Mouse (Mus musculus) olfactory bulb, adult 2 months (tissue): Measurements from ENCODE around the gene Prrg3. TPM values are rescaled to one million over a fixed set of nuclear protein-coding genes. Genes with fewer than 3 reads are reported as not detected.
A peak's percentile ranks its signal among the peaks of the same experiment; 100 is the strongest.
"Not testable (repeated sequence)": the region's sequence is repeated elsewhere in the genome, so short reads cannot be mapped to it uniquely, and the experiment has no call there.

ENCODE experiments used
- H3K27ac ChIP-seq: fragments of 200-500 bp; 2 replicates; pipeline ENCODE4 v1.5.1; 2012; ENCODE audit warnings: low read depth, low read length; ENCODE audit not compliant: insufficient read depth
- H3K4me1 ChIP-seq: fragments of 200-500 bp; 2 replicates; pipeline ENCODE4 v1.6.1; 2012; ENCODE audit warnings: low read length; ENCODE audit not compliant: control insufficient read depth, insufficient read depth
- H3K4me3 ChIP-seq: fragments of 200-500 bp; 2 replicates; pipeline ENCODE4 v1.5.1; 2012; ENCODE audit warnings: mild to moderate bottlenecking, low read depth, low read length, moderate library complexity; ENCODE audit not compliant: insufficient read depth
- CTCF ChIP-seq: fragments of 200-500 bp; IDR thresholded peaks from 2 replicates; pipeline ENCODE4 v1.5.1; 2012; ENCODE audit warnings: low read depth, mild to moderate bottlenecking, low read length, moderate library complexity; ENCODE audit not compliant: insufficient read depth
- POLR2A ChIP-seq: fragments of 200-500 bp; IDR thresholded peaks from 2 replicates; pipeline ENCODE4 v1.6.1; 2012; ENCODE audit warnings: mild to moderate bottlenecking, low read depth, low read length, moderate library complexity; ENCODE audit not compliant: insufficient read depth
- WGBS: fragments of 180-500 bp; shearing (Covaris S2); methylation state at CpG from one replicate; pipeline ENCODE4 v1.1.7; 2018; 5-methylcytosine and 5-hydroxymethylcytosine counted together
- polyA plus RNA-seq: library from polyadenylated mRNA; stranded (reverse); fragments of >200 nt; gene quantifications from 2 replicates; pipeline ENCODE4 v1.2.4, GENCODE M21; 2012; ENCODE audit warnings: low replicate concordance; ENCODE audit not compliant: missing spikeins, insufficient read depth, insufficient read length

Prrg3 gene
- not detected in 2 replicates for polyA plus RNA-seq

DNA sequence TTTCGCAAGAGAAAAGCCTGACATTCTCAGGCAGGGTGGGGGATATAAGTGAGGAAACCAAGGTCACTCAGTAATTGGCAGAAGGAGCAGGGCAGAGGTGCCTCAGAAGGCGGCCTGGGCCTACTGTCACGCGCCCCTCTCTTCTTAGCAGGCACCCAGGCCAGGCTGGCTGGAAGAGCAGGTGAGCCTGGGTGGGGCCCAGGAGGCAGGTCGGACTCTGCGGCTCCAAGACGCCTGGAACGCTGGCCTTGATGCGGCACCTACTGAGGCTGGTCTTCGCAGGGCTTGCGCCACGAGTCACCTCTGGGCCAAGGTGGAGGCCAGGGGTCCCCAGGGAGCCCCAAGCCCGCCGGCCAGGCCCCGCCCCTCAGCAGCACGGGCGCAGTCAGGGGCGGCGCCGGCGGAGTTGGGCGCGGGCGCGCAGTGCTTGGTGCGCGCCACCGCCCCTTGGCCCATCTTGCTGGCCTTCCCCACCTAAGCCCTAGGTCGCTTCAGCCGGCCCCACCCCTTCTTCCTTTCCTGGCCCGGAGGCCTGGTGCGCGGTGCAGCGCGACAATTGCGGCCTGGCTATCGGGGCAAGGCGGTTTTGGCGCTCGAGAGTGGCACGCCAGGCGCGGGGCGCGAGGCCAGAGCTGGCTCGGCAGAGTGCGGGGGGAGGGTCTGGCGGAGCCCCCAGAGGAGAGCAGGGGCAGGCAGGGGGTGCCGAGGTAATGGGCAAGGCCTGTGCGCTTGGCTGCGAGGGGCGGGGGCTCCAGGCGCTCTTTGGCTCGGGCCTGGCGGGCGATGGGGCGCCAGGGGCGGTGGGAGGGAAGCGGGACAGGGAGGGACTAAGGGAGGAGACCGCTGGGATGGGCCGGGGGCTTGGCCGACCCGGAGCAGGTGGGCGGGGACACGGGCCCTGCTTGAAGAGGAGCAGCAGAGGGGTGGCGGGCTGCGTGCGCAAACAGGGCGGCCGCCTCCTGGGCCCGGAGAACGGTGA is at the start of gene Prrg3:
TSS of gene Prrg3 (plus strand) at position 552 of the 979 bp plus-strand sequence.
- Histone ChIP-seq H3K27ac (no peak within 1 kb of the TSS), H3K4me1 (peaks cover 3% of the 10 kb centered on the region; the same call in 1 of the 2 replicates), H3K4me3 (peak within 1 kb of the TSS; percentile 66)
- WGBS = 18% methylated on average over 70 of the region's 72 CpGs
- TF ChIP-seq POLR2A = no peak
- no peak for TF ChIP-seq CTCF

DNA sequence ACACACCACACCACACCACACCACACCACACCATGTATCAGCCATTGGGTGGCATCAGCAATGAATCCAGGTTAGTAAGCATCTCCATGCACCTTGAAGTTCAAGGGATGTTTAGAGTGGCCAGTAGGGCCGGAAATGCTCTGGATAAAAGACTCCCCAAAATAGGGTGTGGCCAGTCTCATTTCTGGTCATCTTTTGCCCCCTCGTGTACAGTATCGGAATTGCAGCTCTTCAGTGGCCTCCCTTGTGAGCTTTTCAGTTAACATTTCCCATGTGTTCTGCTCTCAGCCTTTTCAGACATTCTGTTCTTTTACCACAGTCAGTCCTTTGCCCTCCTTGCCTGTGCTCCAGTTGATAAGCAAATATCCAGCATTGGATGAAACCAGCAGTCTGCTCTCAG is 15.8 kb upstream of the Prrg3 start:
- no peak overlapping the region for H3K27ac ChIP-seq
- TF ChIP-seq CTCF (no peak), POLR2A (no peak)
- H3K4me1 ChIP-seq = no peaks in the 10 kb centered on the region
- no peak overlapping the region for H3K4me3 ChIP-seq
- 14% methylated on average over 3 of the region's 3 CpGs for WGBS

DNA sequence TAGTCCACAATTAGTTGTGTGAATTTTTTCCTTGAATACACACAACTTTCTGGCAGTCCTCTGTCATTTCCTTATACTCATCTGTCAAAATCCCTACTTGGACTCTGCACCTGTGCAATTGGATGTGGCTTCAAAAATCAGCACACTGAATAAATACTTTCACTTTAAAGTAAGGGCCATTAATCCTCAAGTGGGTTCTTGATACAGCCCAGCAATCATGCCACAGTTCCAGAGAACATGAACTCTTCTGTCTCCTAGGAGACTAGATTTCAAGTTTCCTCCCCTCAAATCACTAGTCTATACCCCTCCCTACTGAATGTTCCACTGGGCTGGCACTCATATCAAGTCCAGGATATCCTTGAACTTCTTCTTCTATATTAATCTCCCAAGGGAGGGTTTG is 4.1 kb upstream of the Prrg3 start:
- H3K4me1 ChIP-seq = peaks cover 2% of the 10 kb centered on the region; the same call in 1 of the 2 replicates
- TF ChIP-seq POLR2A (no peak), CTCF (no peak)
- no peak overlapping the region for H3K27ac ChIP-seq
- no peak overlapping the region for H3K4me3 ChIP-seq

DNA sequence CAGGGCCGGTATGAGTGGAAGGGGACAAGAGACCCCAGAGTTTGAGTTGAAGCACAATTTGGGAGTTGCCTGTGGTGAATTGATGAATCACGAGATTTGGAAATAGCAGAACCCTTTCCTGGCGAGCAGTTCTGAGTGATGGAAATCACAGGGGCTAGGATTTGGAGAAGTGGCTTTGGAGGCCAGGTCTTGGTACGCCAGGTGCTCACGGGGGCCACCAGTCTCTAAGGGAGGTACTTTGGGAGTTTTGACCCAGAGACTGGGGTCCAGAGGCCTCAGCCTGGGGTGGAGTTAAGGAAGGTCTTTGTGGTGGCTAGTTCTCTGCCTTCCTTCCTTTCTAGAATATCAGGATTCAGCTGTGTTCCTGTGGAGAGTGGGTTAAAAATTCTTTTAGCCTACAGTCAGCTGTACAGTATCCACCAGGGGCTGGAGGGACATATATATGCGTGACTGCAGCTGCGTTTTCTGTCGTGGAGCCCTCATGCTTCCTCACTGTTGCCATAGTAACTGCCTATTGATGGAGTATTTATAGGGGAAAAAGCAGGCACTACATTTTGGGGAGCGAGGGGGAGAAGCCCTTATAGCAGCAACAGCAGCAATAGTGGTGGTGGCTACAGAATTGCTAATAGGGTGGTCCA is 970 bp downstream of the Prrg3 start:
- TF ChIP-seq POLR2A (no peak), CTCF (no peak)
- WGBS = 38% methylated on average over 9 of the region's 9 CpGs
- Histone ChIP-seq H3K4me1 (peaks cover 3% of the 10 kb centered on the region; the same call in 1 of the 2 replicates), H3K4me3 (peak overlapping the region; percentile 66), H3K27ac (no peak overlapping the region)

DNA sequence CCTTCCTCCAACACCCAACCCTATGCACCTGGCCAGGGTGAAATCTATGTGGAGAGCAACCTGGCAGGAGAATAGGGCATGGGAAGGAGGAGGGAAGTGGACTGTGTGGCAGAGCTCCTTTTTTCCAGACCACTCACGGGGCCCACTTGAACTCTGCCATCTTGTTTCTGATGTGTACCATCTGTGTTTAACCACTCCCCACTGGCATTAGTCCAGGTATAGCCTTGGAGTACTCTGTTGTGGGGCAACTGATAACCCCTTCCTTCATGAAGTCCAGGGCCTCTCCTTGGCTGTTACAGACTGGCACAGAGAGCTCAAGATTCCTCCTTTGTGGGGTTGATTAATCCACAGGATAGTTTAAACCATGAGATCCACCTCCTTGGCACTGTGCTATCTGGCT is 5.8 kb downstream of the Prrg3 start:
- TF ChIP-seq POLR2A = no peak
- no peak for TF ChIP-seq CTCF
- 86% methylated on average over 1 of the region's 1 CpGs for WGBS
- Histone ChIP-seq H3K4me3 (no peak overlapping the region), H3K4me1 (peaks cover 7% of the 10 kb centered on the region; the same call in 1 of the 2 replicates), H3K27ac (no peak overlapping the region)

DNA sequence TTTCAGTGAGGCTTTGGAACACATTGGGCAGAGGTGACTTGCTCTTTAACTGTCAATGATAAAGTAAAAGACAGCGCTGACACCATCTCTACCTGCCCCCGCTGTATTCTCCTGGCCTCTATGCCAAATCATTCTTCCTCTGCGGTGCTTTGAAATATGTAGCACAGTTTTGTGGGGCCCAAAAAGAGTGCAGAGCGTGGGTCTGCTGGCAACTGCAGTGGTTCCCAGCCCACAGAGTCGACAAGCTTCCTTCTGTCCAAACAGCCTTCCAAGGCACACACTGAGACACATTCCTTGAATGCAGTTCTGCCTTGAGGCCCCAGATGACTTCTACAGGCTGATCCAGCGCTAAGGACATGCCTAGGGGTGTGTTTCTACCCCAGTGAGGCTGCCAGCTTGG is 6.4 kb downstream of the Prrg3 start:
- Histone ChIP-seq H3K27ac (no peak overlapping the region), H3K4me1 (peaks cover 5% of the 10 kb centered on the region; the same call in 1 of the 2 replicates), H3K4me3 (no peak overlapping the region)
- WGBS = 82% methylated on average over 6 of the region's 6 CpGs
- TF ChIP-seq POLR2A (no peak), CTCF (no peak)

DNA sequence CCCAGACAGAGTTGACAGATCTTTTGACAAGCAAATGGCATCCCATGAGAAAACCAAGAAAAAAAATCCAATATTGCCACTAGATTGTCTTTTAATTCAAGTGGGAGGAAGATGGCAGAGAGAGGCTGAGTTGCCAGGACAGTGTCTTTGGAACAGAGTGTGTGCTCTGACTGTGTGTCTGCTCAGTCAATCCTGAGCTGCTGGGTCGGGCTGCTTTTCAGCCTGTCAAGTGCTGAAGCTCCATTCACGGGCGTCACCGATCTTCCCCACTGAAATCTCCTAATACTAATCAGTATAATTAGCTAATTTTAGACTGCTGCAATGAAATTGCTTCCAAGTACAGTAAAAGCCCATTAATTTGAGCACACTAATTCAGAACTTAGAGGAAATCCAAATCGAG is 8.9 kb downstream of the Prrg3 start:
- WGBS = 42% methylated on average over 5 of the region's 5 CpGs

DNA sequence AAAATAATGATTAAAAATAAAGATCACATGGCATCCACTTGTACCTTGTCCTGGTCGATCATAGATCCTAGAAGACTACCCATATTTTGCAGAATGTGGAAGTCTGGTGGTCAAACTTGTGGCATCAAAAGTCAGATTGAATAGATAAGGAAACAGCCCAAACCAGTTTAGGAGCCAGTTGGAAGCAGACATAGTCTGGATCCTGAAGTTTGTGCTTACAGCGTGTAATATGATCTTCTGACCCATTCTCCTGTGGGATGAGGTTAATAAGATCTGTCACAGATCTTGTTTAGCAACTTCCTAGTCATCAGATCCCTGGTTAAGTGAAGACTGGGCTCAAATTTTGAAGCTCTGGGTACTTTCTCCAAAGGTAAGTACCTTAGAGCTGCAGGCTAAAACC is 10.3 kb downstream of the Prrg3 start, which contains the start of gene Fate1:
TSS of gene Fate1 (plus strand) at position 301 of the 400 bp plus-strand sequence.
- Histone ChIP-seq H3K4me1 (peaks cover 5% of the 10 kb centered on the region; the same call in 1 of the 2 replicates), H3K27ac (no peak within 1 kb of the TSS), H3K4me3 (no peak within 1 kb of the TSS)
- 89% methylated on average over 2 of the region's 2 CpGs for WGBS
- no peak for TF ChIP-seq CTCF
- no peak for TF ChIP-seq POLR2A

More for the DNA sequence above, 8.9 kb downstream of the Prrg3 start:
- Histone ChIP-seq H3K4me3 (no peak overlapping the region), H3K4me1 (peaks cover 5% of the 10 kb centered on the region; the same call in 1 of the 2 replicates), H3K27ac (no peak overlapping the region)
- TF ChIP-seq CTCF (no peak), POLR2A (no peak)

DNA sequence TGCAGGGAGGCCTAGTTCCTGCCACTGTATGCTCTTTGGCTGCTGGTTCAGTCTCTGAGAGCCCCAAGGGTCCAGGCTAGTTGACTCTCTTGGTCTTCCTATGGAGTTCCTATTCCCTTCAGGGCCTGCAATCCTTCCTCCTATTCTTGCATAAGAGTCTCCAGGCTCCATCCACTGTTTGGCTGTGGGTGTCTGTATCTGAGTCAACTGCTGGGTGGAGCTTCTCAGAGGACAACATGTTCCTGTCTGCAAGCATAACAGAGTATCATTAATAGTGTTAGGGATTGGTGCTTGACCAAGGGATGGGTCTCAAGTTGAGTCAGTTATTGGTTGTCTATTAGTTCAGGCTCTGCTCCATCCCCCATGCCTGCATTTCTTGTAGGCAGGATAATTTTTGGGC is 15.3 kb downstream of the Prrg3 start:
- H3K4me1 ChIP-seq, H3K4me3 ChIP-seq, H3K27ac ChIP-seq: not testable (repeated sequence)
